Mouse (Mus musculus) stomach, embryonic 14.5 days (tissue): ENCODE measurements around the gene Wee2. TPM values are rescaled to one million over a fixed set of nuclear protein-coding genes. Genes with fewer than 3 reads are reported as not detected.

Experiments
- ATAC-seq: fragments of 200-750 bp; cut with Nextera tagmentation; 2 replicates; pipeline ENCODE4 v1.8.0; 2017; ENCODE audit warnings: low read depth, moderate TSS enrichment; ENCODE audit not compliant: insufficient number of reproducible peaks, insufficient read depth, low FRiP score
- H3K27ac ChIP-seq: fragments of 300-500 bp; sonication (generic); 2 replicates; pipeline ENCODE4 v1.5.1; 2014; ENCODE audit warnings: mild to moderate bottlenecking, low read length, moderate library complexity, mixed read lengths
- H3K27me3 ChIP-seq: fragments of 300-500 bp; sonication (generic); 2 replicates; pipeline ENCODE4 v1.6.1; 2014; ENCODE audit warnings: low read length, control low read depth, mixed read lengths; ENCODE audit not compliant: control insufficient read depth, insufficient read depth
- H3K36me3 ChIP-seq: fragments of 300-500 bp; sonication (generic); 2 replicates; pipeline ENCODE4 v1.6.1; 2014; ENCODE audit warnings: mild to moderate bottlenecking, control low read depth, low read length, moderate library complexity, mixed read lengths; ENCODE audit not compliant: control insufficient read depth, insufficient read depth
- H3K4me1 ChIP-seq: fragments of 300-500 bp; sonication (generic); 2 replicates; pipeline ENCODE4 v1.6.1; 2014; ENCODE audit warnings: low read length, control low read depth, mixed read lengths; ENCODE audit not compliant: control insufficient read depth, insufficient read depth
- H3K4me2 ChIP-seq: fragments of 300-500 bp; sonication (generic); replicated peaks from 2 replicates; pipeline ENCODE4 v1.6.1; 2014; ENCODE audit warnings: low read depth, low read length, control low read depth
- H3K4me3 ChIP-seq: fragments of 300-500 bp; sonication (generic); 2 replicates; pipeline ENCODE4 v1.5.1; 2014; ENCODE audit warnings: low read depth, low read length, control low read depth
- H3K9ac ChIP-seq: fragments of 300-500 bp; sonication (generic); replicated peaks from 2 replicates; pipeline ENCODE4 v1.6.1; 2014; ENCODE audit warnings: low read depth, mild to moderate bottlenecking, control low read depth, low read length, moderate library complexity, mixed read lengths
- H3K9me3 ChIP-seq: fragments of 300-500 bp; sonication (generic); 2 replicates; pipeline ENCODE4 v1.6.1; 2016; ENCODE audit warnings: low read depth, low read length, control low read depth; ENCODE audit not compliant: control insufficient read depth
- WGBS: fragments of 180-500 bp; shearing (Covaris S2); extraction: QIAGEN DNeasy Blood & Tissue Kit; methylation state at CpG from one replicate; pipeline ENCODE4 v1.1.7; 2014; 5-methylcytosine and 5-hydroxymethylcytosine counted together
- polyA plus RNA-seq: library from polyadenylated mRNA; unstranded; fragments of >200 nt; fragmentation: Nextera tagmentation; extraction: Ambion mirVana; gene quantifications from 2 replicates; pipeline ENCODE4 v1.2.1, GENCODE M21; 2014

Gene Wee2
- polyA plus RNA-seq, 1 experiment from 2014 or later: not detected

DNA sequence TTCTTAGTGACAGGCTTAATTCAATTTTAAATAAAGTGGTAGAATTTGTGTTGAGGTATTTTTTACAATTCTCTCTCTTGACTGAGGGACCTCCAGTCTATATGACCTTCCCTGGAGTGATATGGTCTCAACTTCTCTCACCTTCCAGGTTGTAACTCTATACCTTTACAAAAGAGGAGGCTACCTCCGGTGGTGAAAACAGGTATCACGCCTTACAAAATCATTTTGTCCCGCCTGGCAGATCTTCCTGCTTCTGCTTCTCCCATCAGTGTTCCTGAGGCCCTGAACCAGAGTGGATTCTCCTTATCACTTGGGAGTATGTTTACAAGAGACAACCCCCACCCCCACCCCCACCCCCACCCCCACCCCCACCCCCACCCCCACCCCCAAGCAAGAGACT lies 2.9 kb downstream of the Wee2 start:
- ATAC-seq: no peak
- no peaks in the 10 kb centered on the region for H3K27me3 ChIP-seq
- no peaks in the 10 kb centered on the region for H3K9me3 ChIP-seq
- H3K4me2 ChIP-seq: no peak overlapping the region
- H3K4me3 ChIP-seq: no peak overlapping the region
- no peak overlapping the region for H3K9ac ChIP-seq
- no peaks in the 10 kb centered on the region for H3K4me1 ChIP-seq
- WGBS: 24% methylated on average over 3 of the region's 3 CpGs
- no peak overlapping the region for H3K27ac ChIP-seq
- no peaks in the 10 kb centered on the region for H3K36me3 ChIP-seq

DNA sequence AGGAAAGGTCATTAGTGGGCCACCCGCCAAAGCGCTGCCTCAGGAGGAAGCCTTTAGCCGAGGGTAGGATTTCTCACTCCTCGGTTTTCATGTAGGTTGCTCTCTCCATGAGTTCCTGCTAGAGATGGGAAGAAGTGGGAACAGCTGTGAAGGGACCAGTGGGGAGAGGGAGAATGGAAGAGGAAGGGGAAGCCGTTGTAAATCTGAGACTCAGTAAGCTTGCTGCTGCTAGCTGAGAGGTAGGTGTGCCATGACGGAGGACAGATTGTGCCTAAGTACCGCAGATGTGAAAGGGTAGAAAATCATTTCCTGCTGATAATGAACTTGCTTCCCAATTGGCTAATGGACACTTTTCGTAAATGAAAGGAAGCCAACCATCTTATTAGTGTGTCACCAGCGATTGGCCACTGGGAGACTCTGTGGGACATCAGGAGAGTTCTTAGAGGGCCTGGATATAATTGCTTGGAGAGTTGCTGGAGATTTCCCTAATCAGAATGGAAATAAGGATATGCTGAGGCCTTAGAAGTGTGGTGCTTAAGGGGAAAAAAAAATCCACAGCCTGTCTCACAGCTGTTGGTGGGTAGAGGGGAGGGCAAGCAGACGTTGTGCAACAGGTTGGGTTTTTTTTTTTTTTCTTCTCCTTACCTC lies 4.5 kb downstream of the Wee2 start:
- no peak overlapping the region for H3K4me2 ChIP-seq
- H3K36me3 ChIP-seq: no peaks in the 10 kb centered on the region
- no peaks in the 10 kb centered on the region for H3K9me3 ChIP-seq
- H3K9ac ChIP-seq: no peak overlapping the region
- H3K27ac ChIP-seq: no peak overlapping the region
- no peaks in the 10 kb centered on the region for H3K27me3 ChIP-seq
- no peak for ATAC-seq
- H3K4me3 ChIP-seq: no peak overlapping the region
- H3K4me1 ChIP-seq: no peaks in the 10 kb centered on the region
- WGBS: 34% methylated on average over 10 of the region's 10 CpGs

DNA sequence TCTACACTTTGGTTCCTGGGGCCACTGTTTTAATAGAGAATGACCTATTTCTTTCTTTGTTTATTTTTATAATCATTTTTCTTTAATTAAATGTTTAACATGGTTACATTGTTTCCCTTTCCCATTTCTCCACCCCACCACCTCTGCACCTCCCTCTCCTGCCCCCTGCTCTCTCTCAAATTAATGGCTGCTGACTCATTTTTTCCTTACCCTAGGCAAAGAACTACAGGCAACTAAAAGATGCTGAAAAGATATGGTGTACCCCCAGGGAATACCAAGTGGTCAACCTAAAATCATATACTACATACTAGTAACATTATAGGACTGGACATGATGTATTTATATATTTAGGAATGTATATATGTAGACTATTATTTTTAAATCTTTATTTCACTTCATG lies 9.7 kb downstream of the Wee2 start:
- Histone ChIP-seq H3K4me2 (no peak overlapping the region), H3K9me3 (no peaks in the 10 kb centered on the region), H3K36me3 (no peaks in the 10 kb centered on the region), H3K27me3 (no peaks in the 10 kb centered on the region), H3K9ac (no peak overlapping the region), H3K4me1 (no peaks in the 10 kb centered on the region), H3K27ac (no peak overlapping the region), H3K4me3 (no peak overlapping the region)
- ATAC-seq: no peak

DNA sequence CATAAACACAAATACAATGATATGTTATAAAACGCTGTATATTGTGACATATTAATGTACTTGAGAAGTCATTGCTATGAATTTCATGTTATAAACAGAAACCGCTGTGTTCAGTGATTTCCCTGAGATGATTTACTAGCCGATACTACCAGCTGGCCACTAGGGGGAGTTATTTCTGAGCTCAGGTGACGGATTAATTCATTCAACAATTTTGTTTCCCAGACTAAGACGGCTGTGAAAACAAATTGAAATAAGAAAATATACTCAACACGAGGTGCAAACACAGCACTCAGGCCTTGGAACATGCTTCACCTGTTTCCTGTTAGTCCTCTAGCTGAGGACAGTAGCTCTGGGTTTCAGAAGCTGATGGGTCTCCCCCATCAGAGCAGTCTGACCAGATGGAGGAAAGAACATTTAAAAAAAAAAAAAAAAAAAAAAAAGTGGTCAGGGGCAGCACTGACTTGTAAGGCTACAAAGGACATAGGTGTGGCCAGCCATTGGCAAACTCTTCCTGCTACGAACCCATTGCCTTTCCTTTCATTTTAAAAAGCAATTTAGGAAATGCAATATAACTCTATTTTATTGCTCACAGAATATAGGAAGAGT lies 15.7 kb downstream of the Wee2 start:
- ATAC-seq: no peak

DNA sequence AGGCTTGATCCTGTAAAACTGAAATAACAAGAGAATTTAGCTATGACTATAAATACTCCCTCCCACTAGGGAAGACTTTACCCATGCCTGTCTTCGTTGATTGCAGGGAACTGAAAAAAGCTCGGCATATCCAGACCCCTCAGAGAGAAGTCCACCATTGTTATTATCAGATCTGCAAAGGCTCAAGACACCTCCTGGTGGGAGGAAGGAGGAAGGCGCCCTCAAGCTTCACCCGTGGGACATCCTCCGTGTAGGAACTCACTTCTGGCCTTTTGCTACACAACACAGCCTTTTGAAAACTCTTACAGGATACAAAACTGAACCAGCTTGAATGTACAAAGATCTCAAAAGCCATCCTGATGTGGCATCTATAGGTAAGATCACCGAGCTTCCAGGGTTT lies 26.8 kb downstream of the Wee2 start:
- no peaks in the 10 kb centered on the region for H3K36me3 ChIP-seq
- H3K4me3 ChIP-seq: no peak overlapping the region
- H3K9ac ChIP-seq: no peak overlapping the region
- no peak overlapping the region for H3K4me2 ChIP-seq
- no peak for ATAC-seq
- WGBS: 43% methylated on average over 6 of the region's 6 CpGs
- no peaks in the 10 kb centered on the region for H3K27me3 ChIP-seq
- H3K4me1 ChIP-seq: no peaks in the 10 kb centered on the region
- no peaks in the 10 kb centered on the region for H3K9me3 ChIP-seq
- no peak overlapping the region for H3K27ac ChIP-seq

More for the DNA sequence above, 15.7 kb downstream of the Wee2 start:
- H3K27ac ChIP-seq: no peak overlapping the region
- no peak overlapping the region for H3K9ac ChIP-seq
- H3K36me3 ChIP-seq: no peaks in the 10 kb centered on the region
- no peak overlapping the region for H3K4me3 ChIP-seq
- no peaks in the 10 kb centered on the region for H3K27me3 ChIP-seq
- no peaks in the 10 kb centered on the region for H3K9me3 ChIP-seq
- no peak overlapping the region for H3K4me2 ChIP-seq
- 26% methylated on average over 7 of the region's 7 CpGs for WGBS
- no peaks in the 10 kb centered on the region for H3K4me1 ChIP-seq

DNA sequence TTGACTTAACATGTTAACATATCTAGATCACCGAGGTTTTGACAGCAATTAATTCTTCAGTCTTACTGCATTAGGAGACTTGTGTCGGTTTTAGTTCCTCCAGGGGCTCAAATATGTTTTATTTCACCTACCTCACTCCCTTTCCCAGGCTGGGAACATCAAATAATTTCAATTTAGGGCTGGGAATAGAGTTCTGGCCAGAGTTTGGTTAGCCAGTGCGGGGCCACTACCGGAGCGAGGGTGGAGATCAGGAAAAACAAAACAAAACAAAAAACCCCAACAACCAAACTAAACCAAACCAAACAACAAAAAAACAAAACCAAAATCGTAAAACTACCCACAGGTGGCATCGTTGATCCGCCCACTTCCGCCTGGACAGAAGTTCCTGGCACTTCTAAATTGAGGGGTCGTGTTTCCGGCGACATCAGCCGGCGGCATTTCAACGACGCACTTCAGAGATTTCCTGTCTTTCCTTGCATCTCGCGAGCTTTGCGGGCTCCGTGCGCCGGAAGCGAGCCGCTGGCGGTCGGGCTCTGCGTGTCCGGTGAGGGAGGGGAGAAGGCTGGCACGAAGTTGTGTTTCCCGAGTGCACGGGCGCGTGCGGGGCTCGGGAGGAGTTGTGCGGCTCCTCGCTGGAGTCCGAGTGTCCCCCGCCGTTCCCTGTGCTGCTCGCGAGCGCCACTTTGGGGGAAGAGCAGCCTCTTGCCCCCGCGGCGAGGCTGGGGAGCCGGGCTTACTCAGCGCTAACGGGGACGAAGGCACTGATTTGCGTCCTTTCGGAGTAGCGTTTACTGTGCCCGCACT lies 32.2 kb downstream of the Wee2 start, which contains the start of gene Ssbp1:
Gene Ssbp1, plus strand, starts transcription at position 437 of the 804 bp plus-strand sequence.
- H3K36me3 ChIP-seq: peaks cover 18% of the 10 kb centered on the region
- WGBS: 1% methylated on average over 54 of the region's 54 CpGs
- peak within 1 kb of the TSS; percentile 80 for H3K9ac ChIP-seq
- H3K27ac ChIP-seq: peak within 1 kb of the TSS; percentile 95
- peak; percentile 97 for ATAC-seq
- H3K4me2 ChIP-seq: peak within 1 kb of the TSS; percentile 67
- peak within 1 kb of the TSS; percentile 77 for H3K4me3 ChIP-seq
- peaks cover 4% of the 10 kb centered on the region; the same call in 1 of the 2 replicates for H3K4me1 ChIP-seq
- H3K9me3 ChIP-seq: no peaks in the 10 kb centered on the region; the same call in 1 of the 2 replicates
- H3K27me3 ChIP-seq: no peaks in the 10 kb centered on the region

DNA sequence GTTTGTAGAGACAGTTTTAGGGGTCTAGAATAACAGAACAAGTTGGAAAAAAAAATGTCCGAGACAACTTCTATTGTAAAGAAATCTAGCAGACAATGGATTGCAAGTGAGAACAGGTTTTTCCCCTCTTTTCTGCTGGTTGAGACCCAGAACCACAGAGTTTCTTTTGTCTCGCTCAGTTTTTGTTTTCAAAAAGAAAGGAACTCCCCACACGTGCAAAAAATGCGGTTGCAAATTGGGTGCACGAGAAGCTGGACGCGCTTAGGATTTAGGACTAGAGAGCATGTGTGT lies 32.8 kb downstream of the Wee2 start:
- peak overlapping the region; percentile 80 for H3K9ac ChIP-seq
- H3K9me3 ChIP-seq: no peaks in the 10 kb centered on the region; the same call in 1 of the 2 replicates
- ATAC-seq: no peak
- no peaks in the 10 kb centered on the region for H3K27me3 ChIP-seq
- peak overlapping the region; percentile 95 for H3K27ac ChIP-seq
- H3K36me3 ChIP-seq: peaks cover 22% of the 10 kb centered on the region
- peak overlapping the region; percentile 77 for H3K4me3 ChIP-seq
- peaks cover 4% of the 10 kb centered on the region; the same call in 1 of the 2 replicates for H3K4me1 ChIP-seq
- peak overlapping the region; percentile 67 for H3K4me2 ChIP-seq
- 0% methylated on average over 7 of the region's 7 CpGs for WGBS

DNA sequence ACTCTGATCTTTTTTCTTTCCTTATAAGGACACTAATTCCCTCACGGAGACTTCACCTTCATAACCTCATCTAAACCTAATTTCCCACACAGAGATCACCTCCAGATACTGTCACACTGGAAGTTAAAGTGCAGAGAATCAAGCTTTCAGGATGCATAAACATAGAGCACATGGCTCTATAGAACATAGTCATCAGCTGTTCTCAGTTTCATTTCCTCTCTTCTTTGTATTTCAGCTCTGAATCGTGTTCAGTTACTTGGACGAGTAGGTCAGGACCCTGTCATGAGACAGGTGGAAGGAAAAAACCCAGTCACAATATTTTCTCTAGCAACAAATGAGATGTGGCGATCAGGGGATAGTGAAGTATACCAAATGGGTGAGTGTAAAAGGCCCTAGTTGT lies 37.2 kb downstream of the Wee2 start:
- Histone ChIP-seq H3K27me3 (no peaks in the 10 kb centered on the region), H3K4me1 (peaks cover 4% of the 10 kb centered on the region; the same call in 1 of the 2 replicates), H3K27ac (no peak overlapping the region), H3K4me3 (no peak overlapping the region), H3K9me3 (no peaks in the 10 kb centered on the region; the same call in 1 of the 2 replicates), H3K9ac (no peak overlapping the region), H3K36me3 (peaks cover 37% of the 10 kb centered on the region), H3K4me2 (no peak overlapping the region)
- no peak for ATAC-seq
- WGBS: 90% methylated on average over 4 of the region's 4 CpGs
